In the genomic region with DNA sequence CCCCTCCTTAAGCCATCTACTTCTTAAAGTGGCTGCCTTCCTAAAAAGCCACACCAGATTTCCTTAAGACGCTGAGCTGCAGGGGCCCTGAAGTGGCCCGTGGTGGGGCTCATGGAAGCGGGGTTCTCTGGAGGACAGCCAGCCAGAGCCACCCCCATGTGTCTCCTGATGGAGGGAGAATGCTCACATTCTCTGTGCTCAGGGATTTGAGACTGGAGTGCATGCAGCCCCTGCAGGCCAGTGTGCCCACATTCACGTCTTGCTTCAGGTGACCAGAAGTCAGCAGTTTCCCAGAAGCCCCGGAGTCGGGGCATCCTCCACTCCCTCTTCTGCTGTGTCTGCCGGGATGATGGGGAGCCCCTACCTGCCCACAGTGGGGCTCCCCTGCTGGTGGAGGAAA, we compare ENCODE assay signal across 8 mouse cellular contexts. TPM values are rescaled to one million over a fixed set of nuclear protein-coding genes. Genes with fewer than 3 reads are reported as not detected.
DNase-seq lines count a peak whose midpoint lies in the region; ATAC-seq and TF ChIP-seq lines count a peak whose summit lies in the region.

No protein-coding gene starts in this region.

- no peak for DNase-seq in heart, postnatal 14 days
- no peak for DNase-seq in midbrain, embryonic 11.5 days (ENCODE audit: low spot score, missing footprints)
- no peak for DNase-seq in retina, embryonic 14.5 days (ENCODE audit: low spot score)
- DNase-seq in adipocyte (ENCODE audit: low spot score): no peak
- DNase-seq in urinary bladder, postnatal 4 days (ENCODE audit: low spot score in 2 of 2): no peak

- intact Hi-C loops in heart, postnatal 14 days (cut with DNase I): no loop called here

- peaks cover 26% of the 10 kb centered on the region for H3K36me3 ChIP-seq in heart, embryonic 12.5 days
- peaks cover 12% of the 10 kb centered on the region for H3K36me3 ChIP-seq in hindbrain, embryonic 12.5 days
- H3K36me3 ChIP-seq in midbrain, embryonic 11.5 days (ENCODE audit: control insufficient read depth, insufficient read depth, low read length): peaks cover 13% of the 10 kb centered on the region

- peak overlapping the region; percentile 98 for H3K4me3 ChIP-seq in heart, embryonic 12.5 days
- peak overlapping the region; percentile 98 for H3K4me3 ChIP-seq in bone marrow, adult 2 months (replicated peaks; ENCODE audit: control insufficient read depth, low read depth, low read length)
- H3K4me3 ChIP-seq in hindbrain, embryonic 12.5 days: peak overlapping the region; percentile 94
- H3K4me3 ChIP-seq in midbrain, embryonic 11.5 days (ENCODE audit: low read depth, low read length): peak overlapping the region; percentile 78

- TF ChIP-seq CTCF in bone marrow, adult 2 months (IDR thresholded peaks at IDR 0.05; ENCODE audit: control insufficient read depth, insufficient read depth, low read length): no peak

- peaks cover 47% of the 10 kb centered on the region for H3K4me1 ChIP-seq in heart, embryonic 12.5 days (replicated peaks)
- H3K4me1 ChIP-seq in bone marrow, adult 2 months (ENCODE audit: control insufficient read depth, insufficient read depth, low read length): peaks cover 2% of the 10 kb centered on the region; the same call in 1 of the 2 replicates
- H3K4me1 ChIP-seq in hindbrain, embryonic 12.5 days: peaks cover 37% of the 10 kb centered on the region
- peaks cover 23% of the 10 kb centered on the region for H3K4me1 ChIP-seq in midbrain, embryonic 11.5 days (ENCODE audit: control insufficient read depth, insufficient read depth, low read length)

- WGBS in heart, embryonic 12.5 days: 52% methylated on average over 7 of the region's 7 CpGs
- 25% methylated on average over 7 of the region's 7 CpGs for WGBS in bone marrow, adult 2 months
- 56% methylated on average over 7 of the region's 7 CpGs for WGBS in hindbrain, embryonic 12.5 days
- 42% methylated on average over 7 of the region's 7 CpGs for WGBS in midbrain, embryonic 11.5 days

- H3K9ac ChIP-seq in heart, embryonic 12.5 days: peak overlapping the region; percentile 100
- peak overlapping the region; percentile 90 for H3K9ac ChIP-seq in hindbrain, embryonic 12.5 days
- peak overlapping the region; percentile 89 for H3K9ac ChIP-seq in midbrain, embryonic 11.5 days (ENCODE audit: low read length)

- no peak for TF ChIP-seq POLR2A in bone marrow, adult 2 months (IDR thresholded peaks at IDR 0.05; ENCODE audit: borderline replicate concordance, control insufficient read depth, low read depth, low read length)

- no peaks in the 10 kb centered on the region for H3K27me3 ChIP-seq in heart, embryonic 12.5 days (replicated peaks)
- H3K27me3 ChIP-seq in hindbrain, embryonic 12.5 days: peaks cover 21% of the 10 kb centered on the region; the same call in 1 of the 2 replicates
- peaks cover 10% of the 10 kb centered on the region for H3K27me3 ChIP-seq in midbrain, embryonic 11.5 days (ENCODE audit: control insufficient read depth, insufficient read depth, low read length)

- ATAC-seq in heart, embryonic 12.5 days (ENCODE audit: insufficient number of reproducible peaks, low FRiP score): no peak
- no peak for ATAC-seq in hindbrain, embryonic 12.5 days (ENCODE audit: low FRiP score)
- ATAC-seq in midbrain, embryonic 11.5 days (ENCODE audit: low FRiP score): no peak

- H3K9me3 ChIP-seq in heart, embryonic 12.5 days (replicated peaks): no peaks in the 10 kb centered on the region
- no peaks in the 10 kb centered on the region for H3K9me3 ChIP-seq in hindbrain, embryonic 12.5 days (replicated peaks)
- H3K9me3 ChIP-seq in midbrain, embryonic 11.5 days (ENCODE audit: control insufficient read depth, low read length): no peaks in the 10 kb centered on the region

- H3K4me2 ChIP-seq in heart, embryonic 12.5 days: peak overlapping the region; percentile 99
- H3K4me2 ChIP-seq in hindbrain, embryonic 12.5 days (replicated peaks): peak overlapping the region; percentile 87
- peak overlapping the region; percentile 79 for H3K4me2 ChIP-seq in midbrain, embryonic 11.5 days

- peak overlapping the region; percentile 100 for H3K27ac ChIP-seq in heart, embryonic 12.5 days (ENCODE audit: poor library complexity, severe bottlenecking)
- peak overlapping the region; percentile 99 for H3K27ac ChIP-seq in bone marrow, adult 2 months (ENCODE audit: control insufficient read depth, insufficient read depth, low read depth, low read length, poor library complexity)
- no peak overlapping the region for H3K27ac ChIP-seq in hindbrain, embryonic 12.5 days
- H3K27ac ChIP-seq in midbrain, embryonic 11.5 days (ENCODE audit: low read depth, low read length): no peak overlapping the region

RNA-seq across cellular contexts. Expression of gene Ctdsp1, which starts 1.7 kb away (rescaled TPM):
- 54.5 and 55.9 TPM in 2 replicates for polyA plus RNA-seq in heart, embryonic 12.5 days (2016; fragmentation: Nextera tagmentation; extraction: Ambion mirVana)
- 100 to 1,000 TPM; 106 to 118 TPM for total RNA-seq in heart, postnatal 14 days (2021)
- 40.0 and 65.3 TPM in 2 replicates for polyA plus RNA-seq in bone marrow, adult 2 months (2011; ENCODE audit: insufficient read depth, insufficient read length, low replicate concordance, missing spikeins)
- 38.8 and 39.2 TPM in 2 replicates for polyA plus RNA-seq in hindbrain, embryonic 12.5 days (2016; fragmentation: Nextera tagmentation; extraction: Ambion mirVana)
- polyA plus RNA-seq in midbrain, embryonic 11.5 days (2014; fragmentation: Nextera tagmentation; extraction: Ambion mirVana): 33.4 and 37.9 TPM in 2 replicates

RNA-seq across cellular contexts. Expression of gene Vil1, which starts 16.2 kb away (rescaled TPM):
- 0.27 and 0.28 TPM in 2 replicates for polyA plus RNA-seq in heart, embryonic 12.5 days (2016; fragmentation: Nextera tagmentation; extraction: Ambion mirVana)
- under 1 TPM; 0.65 to 0.83 TPM for total RNA-seq in heart, postnatal 14 days (2021)
- not detected in 2 replicates for polyA plus RNA-seq in bone marrow, adult 2 months (2011; ENCODE audit: insufficient read depth, insufficient read length, low replicate concordance, missing spikeins)
- 0.09 and 0.14 TPM in 2 replicates for polyA plus RNA-seq in hindbrain, embryonic 12.5 days (2016; fragmentation: Nextera tagmentation; extraction: Ambion mirVana)
- polyA plus RNA-seq in midbrain, embryonic 11.5 days (2014; fragmentation: Nextera tagmentation; extraction: Ambion mirVana): 0.19 and 0.23 TPM in 2 replicates

RNA-seq across cellular contexts. Expression of gene Slc11a1, which starts 18.0 kb away (rescaled TPM):
- 1.3 and 1.5 TPM in 2 replicates for polyA plus RNA-seq in heart, embryonic 12.5 days (2016; fragmentation: Nextera tagmentation; extraction: Ambion mirVana)
- total RNA-seq in heart, postnatal 14 days (2021): 1 to 10 TPM; 2.7 to 4.1 TPM
- 10.8 and 16.9 TPM in 2 replicates for polyA plus RNA-seq in bone marrow, adult 2 months (2011; ENCODE audit: insufficient read depth, insufficient read length, low replicate concordance, missing spikeins)
- 2.0 and 2.2 TPM in 2 replicates for polyA plus RNA-seq in hindbrain, embryonic 12.5 days (2016; fragmentation: Nextera tagmentation; extraction: Ambion mirVana)
- 1.6 and 2.1 TPM in 2 replicates for polyA plus RNA-seq in midbrain, embryonic 11.5 days (2014; fragmentation: Nextera tagmentation; extraction: Ambion mirVana)

RNA-seq across cellular contexts. Expression of gene Catip, which starts 31.1 kb away (rescaled TPM):
- polyA plus RNA-seq in heart, embryonic 12.5 days (2016; fragmentation: Nextera tagmentation; extraction: Ambion mirVana): 0.46 TPM in 2 replicates
- total RNA-seq in heart, postnatal 14 days (2021): under 1 TPM; 0.12 to 0.67 TPM
- polyA plus RNA-seq in bone marrow, adult 2 months (2011; ENCODE audit: insufficient read depth, insufficient read length, low replicate concordance, missing spikeins): not detected in 2 replicates
- 1.4 and 1.5 TPM in 2 replicates for polyA plus RNA-seq in hindbrain, embryonic 12.5 days (2016; fragmentation: Nextera tagmentation; extraction: Ambion mirVana)
- polyA plus RNA-seq in midbrain, embryonic 11.5 days (2014; fragmentation: Nextera tagmentation; extraction: Ambion mirVana): 0.05 and 0.22 TPM in 2 replicates

Comparison
In these comparisons a context has a peak if more than half of its experiments do, and no peak if none do; other contexts are left out.
1. H3K27ac ChIP-seq: peak in heart, embryonic 12.5 days (single experiment) and bone marrow, adult 2 months (single experiment); none in hindbrain, embryonic 12.5 days (single experiment) and midbrain, embryonic 11.5 days (single experiment).
2. Peak in every context shown above with its lines, with median percentiles within 50 percentile points of each other: H3K4me2 ChIP-seq, H3K4me3 ChIP-seq and H3K9ac ChIP-seq.